Comparison of ENCODE assay signal across 8 mouse cellular contexts in the genomic region with DNA sequence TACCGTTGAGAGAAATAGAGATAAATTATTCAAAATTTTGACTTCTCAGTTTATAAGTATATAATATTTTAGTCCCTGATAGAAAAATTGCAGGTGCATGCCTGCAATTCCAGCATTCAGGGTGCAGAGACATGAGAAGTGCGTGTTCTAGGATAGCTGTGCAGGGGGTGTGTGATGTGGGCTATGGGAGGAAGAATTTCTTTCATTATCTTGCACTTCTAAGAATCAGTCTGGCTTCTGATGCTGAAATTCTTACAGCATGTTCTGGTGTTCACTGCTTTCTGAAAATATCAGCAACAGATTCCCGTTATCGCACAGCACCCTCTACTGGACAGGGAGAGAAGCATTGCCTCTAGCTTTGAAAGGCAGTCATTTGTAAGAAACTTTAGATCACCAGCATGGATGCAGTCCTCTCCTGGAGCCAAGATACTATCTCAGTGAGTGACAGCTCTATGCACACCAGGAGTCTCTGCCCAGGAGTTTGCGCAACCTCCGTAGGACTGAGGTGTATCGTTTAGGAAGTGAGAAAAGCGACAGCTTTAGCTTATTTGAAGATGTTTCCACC.
A peak's percentile ranks its signal among the peaks of the same experiment; 100 is the strongest.
DNase-seq lines count a peak whose midpoint lies in the region; TF ChIP-seq lines count a peak whose summit lies in the region.

No protein-coding gene starts in this region.

- no peaks in the 10 kb centered on the region for H3K79me2 ChIP-seq in CH12.LX (replicated peaks; ENCODE audit: control insufficient read depth, extremely low read depth, insufficient read depth, poor library complexity, severe bottlenecking)
- no peaks in the 10 kb centered on the region for H3K79me2 ChIP-seq in heart, adult 2 months (replicated peaks; ENCODE audit: control insufficient read depth, insufficient read depth, low read length)

- no peaks in the 10 kb centered on the region for H3K36me3 ChIP-seq in CH12.LX (replicated peaks in 1 of 2; ENCODE audit: control insufficient read depth in 1 of 2, insufficient read depth in 1 of 2, low read length in 1 of 2)
- no peaks in the 10 kb centered on the region for H3K36me3 ChIP-seq in heart, adult 2 months (ENCODE audit: control insufficient read depth, insufficient read depth, low read length)

- peak overlapping the region; percentile 16; the same call in 1 of the 2 replicates for H3K4me2 ChIP-seq in CH12.LX (ENCODE audit: insufficient read depth, low read depth, poor library complexity, severe bottlenecking)

- peak; percentile 95 to 97 for TF ChIP-seq CTCF in CH12.LX (conservative IDR thresholded peaks at IDR 0.05 in 1 of 2, IDR thresholded peaks at IDR 0.05 in 1 of 2; ENCODE audit: low read depth in 2 of 2, low read length in 2 of 2)
- peak; percentile 91 for TF ChIP-seq CTCF in heart, adult 2 months (IDR thresholded peaks at IDR 0.05)
- TF ChIP-seq CTCF in lung, adult 2 months (IDR thresholded peaks at IDR 0.05; ENCODE audit: insufficient read depth, low read length): peak; percentile 60

- dilution Hi-C loops in CH12.LX (cut with MboI; ENCODE audit: extremely low pct_ligation_motif_present, extremely low pct_unique_long_range_greater_than_20kb, low sequenced_read_pairs): no loop called here

- TF ChIP-seq POLR2A in CH12.LX (IDR thresholded peaks at IDR 0.05; ENCODE audit: low read depth, low read length): no peak
- TF ChIP-seq POLR2A in heart, adult 2 months (IDR thresholded peaks at IDR 0.05; ENCODE audit: insufficient read depth, low read depth, low read length): no peak
- TF ChIP-seq POLR2A in lung, adult 2 months (IDR thresholded peaks at IDR 0.05; ENCODE audit: borderline replicate concordance, extremely low read depth, low read depth, low read length): no peak

- H3K27ac ChIP-seq in CH12.LX (ENCODE audit: insufficient read depth, low read depth): no peak overlapping the region
- H3K27ac ChIP-seq in heart, adult 2 months: no peak overlapping the region

- DNase-seq in CH12.LX (ENCODE audit: extremely low read depth): peak; percentile 77
- peak; percentile 56 for DNase-seq in adrenal gland, adult 2 months
- peak; percentile 83 for DNase-seq in embryo, embryonic 11 days
- peak; percentile 42 to 68 for DNase-seq in heart, adult 2 months
- DNase-seq in kidney, postnatal 36 days: peak; percentile 48 to 82
- peak; percentile 41 for DNase-seq in lung, adult 2 months
- peak; percentile 50 for DNase-seq in retina, adult 2 months (ENCODE audit: low read depth, low spot score)
- DNase-seq in urinary bladder, postnatal 36 days (ENCODE audit: low spot score in 2 of 2): peak; percentile 14 to 42

- intact Hi-C loops in heart, adult 2 months (cut with DNase I): loop anchor here (1.0 to 5.0 kb wide), 2 partner anchors 223 to 412 kb away; no protein-coding TSS in a partner anchor

- no peak overlapping the region for H3K9ac ChIP-seq in CH12.LX (ENCODE audit: insufficient read depth, low read depth)
- H3K9ac ChIP-seq in heart, adult 2 months (ENCODE audit: low read depth, low read length): no peak overlapping the region

- H3K4me3 ChIP-seq in CH12.LX (replicated peaks in 1 of 3; ENCODE audit: low read depth in 2 of 3, low read length in 2 of 3, poor library complexity in 1 of 3): no peak overlapping the region
- H3K4me3 ChIP-seq in heart, adult 2 months: no peak overlapping the region
- H3K4me3 ChIP-seq in lung, adult 2 months (replicated peaks; ENCODE audit: extremely low read depth, low read depth, low read length): no peak overlapping the region

- WGBS in heart, adult 2 months: 17% methylated on average over 8 of the region's 8 CpGs
- 19% methylated on average over 8 of the region's 8 CpGs for WGBS in lung, adult 2 months

- no peaks in the 10 kb centered on the region for H3K9me3 ChIP-seq in CH12.LX (replicated peaks; ENCODE audit: low read length)

- no peaks in the 10 kb centered on the region for H3K27me3 ChIP-seq in CH12.LX (replicated peaks)
- no peaks in the 10 kb centered on the region for H3K27me3 ChIP-seq in heart, adult 2 months (ENCODE audit: control insufficient read depth, insufficient read depth, low read length)

- in situ Hi-C loops in CH12.LX (cut with MboI; ENCODE audit: low pct_ligation_motif_present, low pct_unique_long_range_greater_than_20kb, low sequenced_read_pairs): loop anchor here (25.0 kb wide), 1 partner anchor 133 kb away; no protein-coding TSS in a partner anchor

- TF ChIP-seq EP300 in CH12.LX (IDR thresholded peaks at IDR 0.05; ENCODE audit: low read length): no peak
- no peak for TF ChIP-seq EP300 in heart, adult 2 months (IDR thresholded peaks at IDR 0.05; ENCODE audit: insufficient read depth, low read depth, low read length)

- TF ChIP-seq RAD21 in CH12.LX (IDR thresholded peaks at IDR 0.05; ENCODE audit: low read depth, low read length): peak; percentile 96

- H3K4me1 ChIP-seq in CH12.LX (ENCODE audit: control insufficient read depth in 1 of 2, insufficient read depth in 2 of 2): no peaks in the 10 kb centered on the region
- H3K4me1 ChIP-seq in heart, adult 2 months (ENCODE audit: control insufficient read depth, insufficient read depth, low read length): peaks cover 2% of the 10 kb centered on the region
- no peaks in the 10 kb centered on the region for H3K4me1 ChIP-seq in lung, adult 2 months (ENCODE audit: control insufficient read depth, insufficient read depth, low read length)

TF ChIP-seq in CH12.LX, 34 proteins besides CTCF, POLR2A, EP300 and RAD21:
- peak; percentile 95 for TF ChIP-seq SMC3 (IDR thresholded peaks at IDR 0.05; ENCODE audit: low read depth, low read length)
- TF ChIP-seq CHD1 (IDR thresholded peaks at IDR 0.05; ENCODE audit: low read depth, low read length): no peak
- peak; percentile 71 for TF ChIP-seq ZC3H11A (IDR thresholded peaks at IDR 0.05; ENCODE audit: low read depth, low read length)

Comparison
In these comparisons a context has a peak if more than half of its experiments do, and no peak if none do; other contexts are left out.
1. DNase-seq: peak in every context shown above with its lines; median percentile 83 in embryo, embryonic 11 days; 77 in CH12.LX; 65 in kidney, postnatal 36 days; 56 in adrenal gland, adult 2 months; 55 in heart, adult 2 months; 50 in retina, adult 2 months; 41 in lung, adult 2 months; 28 in urinary bladder, postnatal 36 days.